Mouse (Mus musculus): Measurements from ENCODE around the gene Msantd3.
A peak's percentile ranks its signal among the peaks of the same experiment; 100 is the strongest.

Msantd3 gene

GRCm38 (mm10) chr4:48554132-48554531, 14.4 kb downstream of the Msantd3 start:
- no peak for DNase-seq (ENCODE audit: extremely low spot score, low spot score)

DNA sequence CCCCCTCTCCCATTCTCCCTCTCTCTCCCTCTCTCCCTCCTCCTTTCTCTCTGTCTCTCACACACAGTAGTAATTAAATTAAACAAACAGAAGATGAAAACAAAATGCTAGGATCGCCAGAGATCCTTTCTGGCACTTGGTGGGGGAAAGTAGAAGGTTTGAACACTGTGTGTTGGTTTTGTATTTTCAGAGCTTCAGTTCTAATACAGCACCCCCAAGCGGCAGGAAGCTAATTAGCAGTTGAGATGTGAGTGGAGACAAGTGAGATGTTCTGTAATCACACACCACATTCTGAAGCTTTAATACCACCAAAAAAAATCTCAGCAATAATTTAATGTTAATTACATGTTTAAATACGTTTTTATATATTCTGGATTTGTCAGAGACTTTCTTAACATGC, 16.0 kb downstream of the Msantd3 start:
- no peak for DNase-seq (ENCODE audit: extremely low spot score, low spot score)

- no peak for DNase-seq (ENCODE audit: extremely low spot score, low spot score)
These were observed 19.9 kb downstream of the Msantd3 start for GRCm38 (mm10) chr4:48559652-48560051.

- DNase-seq (ENCODE audit: extremely low spot score, low spot score) = no peak
These were observed 22.1 kb downstream of the Msantd3 start for GRCm38 (mm10) chr4:48561824-48562223.

DNA sequence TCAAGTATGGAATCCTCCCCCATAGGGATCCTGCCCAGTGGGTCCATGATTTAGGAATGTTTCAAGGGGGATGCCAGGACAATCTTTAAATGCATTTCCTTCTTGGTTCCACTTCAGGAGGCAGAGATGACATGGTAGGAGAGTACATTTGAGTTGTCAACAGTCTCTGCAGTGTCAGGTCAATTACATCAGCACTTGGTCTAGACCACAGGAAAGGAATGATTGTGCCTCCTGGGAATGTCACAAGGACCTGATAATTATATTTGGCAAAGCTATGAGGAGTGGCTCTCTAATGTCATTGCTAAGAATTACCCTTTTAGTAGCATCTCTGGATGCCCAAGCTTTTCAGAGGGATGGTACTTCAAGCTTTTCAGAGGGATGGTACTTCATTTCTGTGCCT, 25.2 kb downstream of the Msantd3 start:
- DNase-seq (ENCODE audit: extremely low spot score, low spot score) = no peak

- DNase-seq (ENCODE audit: extremely low spot score, low spot score) = no peak
These were observed 36.6 kb downstream of the Msantd3 start for GRCm38 (mm10) chr4:48576361-48576760.

DNA sequence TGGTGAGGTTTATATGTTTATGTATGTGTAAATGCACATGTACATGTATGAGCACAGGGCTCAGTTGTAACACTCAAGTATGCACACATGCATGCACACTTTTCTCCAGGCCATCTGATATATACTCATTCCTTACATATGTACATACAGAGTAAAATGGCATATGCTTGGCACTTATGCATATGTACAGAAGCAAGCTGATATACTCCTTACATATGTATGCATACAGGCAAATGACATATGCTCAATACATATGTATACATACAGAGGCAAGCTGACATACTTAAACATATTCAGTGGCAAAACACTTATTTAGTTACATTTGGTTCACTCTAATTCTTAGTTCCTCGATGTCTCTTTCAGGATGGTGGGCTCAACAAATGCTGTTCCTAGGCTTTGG, 38.1 kb downstream of the Msantd3 start:
- no peak for DNase-seq (ENCODE audit: extremely low spot score, low spot score)

DNA sequence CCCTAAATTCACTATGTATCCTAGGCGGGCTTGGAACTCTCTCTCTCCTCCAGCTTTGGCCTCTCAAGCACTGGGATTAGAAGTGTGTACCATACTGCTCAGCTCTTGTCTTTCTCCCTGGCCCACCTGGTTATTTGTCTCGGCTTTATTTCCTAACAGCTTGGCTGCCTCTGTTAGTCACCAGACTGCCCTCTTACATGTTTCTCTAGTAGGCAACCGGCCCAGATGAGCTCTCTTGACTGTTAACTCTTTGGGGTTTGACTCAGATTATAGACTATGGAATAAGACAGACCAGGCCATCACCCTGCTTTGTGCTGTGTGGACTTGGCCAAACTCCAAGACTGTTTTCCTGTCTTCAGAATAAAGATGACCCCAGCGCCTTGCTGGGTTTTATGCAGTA, 38.7 kb downstream of the Msantd3 start:
- no peak for DNase-seq (ENCODE audit: extremely low spot score, low spot score)

DNA sequence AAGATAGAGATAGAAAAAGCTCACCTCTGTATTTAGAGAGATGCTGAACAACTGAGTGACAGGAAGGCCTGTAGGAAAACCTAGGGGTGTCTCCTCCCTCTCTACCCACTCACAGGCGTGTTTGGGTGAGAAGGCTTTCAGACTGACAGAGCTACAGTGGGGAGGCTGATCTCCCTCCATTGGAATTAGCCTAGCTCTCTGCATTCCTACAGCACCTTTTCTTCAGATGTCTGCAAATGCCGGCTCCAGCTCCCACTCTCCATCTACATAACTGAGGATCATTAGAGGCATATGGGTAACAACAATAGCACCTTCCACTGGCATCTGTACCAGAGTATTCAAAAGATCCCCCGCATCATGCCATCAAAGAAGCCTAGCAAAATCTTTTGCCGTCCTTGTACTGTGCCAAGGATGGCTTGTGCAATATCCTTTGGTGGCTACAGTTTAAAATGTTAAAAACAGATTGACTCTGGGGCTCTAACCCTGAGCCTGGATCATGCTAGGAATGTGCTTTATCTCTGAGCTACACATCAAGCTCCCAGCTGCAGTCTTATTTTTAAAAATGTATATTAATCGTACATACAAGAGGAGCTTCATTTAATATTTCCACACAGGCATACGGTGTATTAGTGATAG, 39.9 kb downstream of the Msantd3 start:
- no peak for DNase-seq (ENCODE audit: extremely low spot score, low spot score)

DNA sequence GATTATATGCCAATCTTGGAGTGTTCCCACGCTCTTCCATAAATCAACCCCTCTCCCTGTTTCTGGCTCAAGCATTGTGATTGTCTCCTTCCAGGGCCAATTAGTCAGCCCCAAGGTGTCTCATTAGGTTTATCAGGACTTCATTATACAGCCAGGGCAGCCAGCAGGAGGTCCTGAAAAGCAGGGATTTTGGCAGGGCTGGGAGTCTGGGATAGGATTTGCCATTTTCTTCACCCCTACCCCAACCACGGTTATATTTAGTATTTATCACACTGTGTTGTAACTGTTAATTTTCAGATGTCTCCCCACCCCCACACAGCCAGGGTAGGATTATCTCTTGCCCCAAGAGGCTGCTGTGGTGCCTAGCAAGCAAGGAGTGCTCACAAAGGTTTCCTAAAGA, 41.5 kb downstream of the Msantd3 start:
- no peak for DNase-seq (ENCODE audit: extremely low spot score, low spot score)

- DNase-seq (ENCODE audit: extremely low spot score, low spot score) = no peak
These were observed 42.3 kb downstream of the Msantd3 start for GRCm38 (mm10) chr4:48581993-48582392.

DNA sequence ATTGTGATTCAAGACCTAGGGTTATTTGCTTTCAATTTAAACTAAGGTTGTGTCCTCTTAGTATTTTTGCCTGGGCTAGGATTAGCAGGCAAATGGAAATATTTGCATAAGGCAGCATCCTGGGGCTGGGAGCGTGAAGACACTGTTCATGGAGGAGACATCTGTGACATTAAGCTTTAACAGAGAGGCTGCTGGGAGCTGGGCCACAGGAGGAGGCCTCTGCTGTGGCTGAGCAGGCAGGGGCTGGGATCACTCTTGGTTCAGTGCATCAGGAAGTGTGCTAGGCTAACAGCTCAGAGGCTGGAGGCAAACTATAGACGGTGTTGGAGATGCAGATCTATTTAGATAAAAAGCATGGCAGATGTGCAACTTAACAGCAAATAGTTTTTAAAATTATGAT, 43.2 kb downstream of the Msantd3 start:
- no peak for DNase-seq (ENCODE audit: extremely low spot score, low spot score)

- peak; percentile 81 for DNase-seq (ENCODE audit: extremely low spot score, low spot score)
These were observed 44.9 kb downstream of the Msantd3 start, which contains the start of gene Tmeff1 for GRCm38 (mm10) chr4:48584421-48585240. Gene Tmeff1, plus strand, starts transcription at chr4:48585174.

DNA sequence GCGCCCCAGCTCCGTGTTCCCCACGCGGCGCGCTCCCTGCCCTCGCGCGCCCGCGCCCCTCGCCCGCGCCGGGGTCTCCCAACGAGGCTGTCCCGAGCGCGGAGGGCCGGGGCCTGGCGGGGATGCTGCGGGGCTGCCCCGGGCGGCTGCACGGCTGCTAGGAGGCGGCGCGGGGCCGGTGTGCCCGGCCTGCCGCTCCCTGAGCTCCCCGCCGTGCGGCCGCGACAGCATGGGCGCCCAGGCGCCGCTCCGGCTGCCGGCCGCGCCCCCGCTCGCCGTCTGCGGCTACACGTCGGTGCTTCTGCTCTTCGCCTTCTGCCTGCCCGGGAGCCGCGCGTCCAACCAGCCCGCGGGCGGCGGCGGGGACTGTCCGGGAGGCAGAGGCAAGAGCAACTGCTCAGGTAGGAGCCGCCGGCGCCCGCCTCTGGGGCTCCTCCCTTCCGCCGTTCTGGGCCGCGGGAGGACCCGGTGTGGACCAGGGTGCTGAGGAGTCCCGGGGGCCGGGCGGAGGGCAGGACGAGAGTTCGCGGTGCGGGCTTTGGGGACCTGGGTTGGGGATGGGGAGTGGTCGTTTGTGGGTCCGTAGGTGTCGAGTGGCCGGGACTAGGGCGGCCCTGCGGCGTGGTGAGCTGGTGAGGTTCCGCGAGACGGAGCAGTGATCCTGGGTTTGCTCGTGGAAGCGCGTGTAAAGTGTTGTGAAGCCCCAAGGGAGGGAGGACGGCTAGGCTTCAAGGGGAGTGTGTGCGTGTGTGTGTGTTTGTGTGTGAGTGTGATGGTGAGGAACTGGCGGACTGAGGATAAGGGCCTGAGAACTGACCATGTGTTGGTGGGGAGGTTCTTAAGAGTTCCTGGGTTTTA, 45.7 kb downstream of the Msantd3 start:
- peak; percentile 84 for DNase-seq (ENCODE audit: extremely low spot score, low spot score)

- peak; percentile 81 for DNase-seq (ENCODE audit: extremely low spot score, low spot score)
These were observed 46.5 kb downstream of the Msantd3 start for GRCm38 (mm10) chr4:48586099-48586821.

DNA sequence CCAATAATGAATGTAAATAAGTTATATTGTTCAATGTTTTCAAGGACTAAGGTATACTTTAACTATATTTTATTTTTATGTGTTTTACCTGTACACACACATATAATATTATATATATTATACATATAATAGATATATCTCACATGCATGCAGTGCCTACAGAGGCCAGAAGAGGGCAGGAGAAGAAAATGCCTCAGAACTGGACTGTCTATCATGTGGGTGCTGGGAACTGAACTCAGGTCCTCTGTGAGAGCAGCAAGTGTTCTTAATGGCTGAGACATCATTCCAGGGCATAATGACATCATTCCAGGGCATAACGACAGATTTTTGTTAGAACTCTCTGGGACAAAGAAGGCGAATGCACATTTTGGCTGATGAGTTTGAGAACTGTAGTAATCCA, 47.8 kb downstream of the Msantd3 start:
- DNase-seq (ENCODE audit: extremely low spot score, low spot score) = no peak

GRCm38 (mm10) chr4:48588576-48588975, 48.8 kb downstream of the Msantd3 start:
- DNase-seq (ENCODE audit: extremely low spot score, low spot score) = no peak

DNA sequence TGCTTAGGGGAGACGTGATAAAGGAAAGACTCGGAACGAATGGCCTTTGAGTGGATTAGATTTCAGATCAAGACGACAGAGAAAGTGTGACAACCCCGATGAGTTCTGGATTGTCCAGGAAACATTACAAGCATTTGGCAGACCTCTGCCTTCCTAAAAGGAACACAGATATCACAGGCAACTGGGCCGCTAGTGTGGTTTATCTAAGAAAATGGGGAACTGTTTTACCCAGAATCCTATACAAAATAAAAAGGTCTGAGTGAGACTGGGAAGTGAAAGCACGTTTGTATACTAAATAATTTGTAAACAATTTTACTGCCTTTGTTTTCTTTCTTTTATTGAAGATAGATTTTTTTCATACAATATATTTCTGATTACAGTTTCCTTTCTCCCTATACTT, 51.1 kb downstream of the Msantd3 start:
- DNase-seq (ENCODE audit: extremely low spot score, low spot score) = no peak

GRCm38 (mm10) chr4:48591390-48591789, 51.7 kb downstream of the Msantd3 start:
- DNase-seq (ENCODE audit: extremely low spot score, low spot score) = no peak

- DNase-seq (ENCODE audit: extremely low spot score, low spot score) = no peak
These were observed 52.6 kb downstream of the Msantd3 start for GRCm38 (mm10) chr4:48592328-48592727.

- DNase-seq (ENCODE audit: extremely low spot score, low spot score) = no peak
These were observed 53.1 kb downstream of the Msantd3 start for GRCm38 (mm10) chr4:48592844-48593243.
